Mouse (Mus musculus) right cerebral cortex, postnatal 14 days (tissue): ENCODE results near the gene Prpf38a.

Experiments used
- DNase-seq: peaks from one replicate; pipeline ENCODE4 v3.0.0; 2022

The Prpf38a gene

GRCm38 (mm10) chr4:108578840-108579742 is at the start of gene Prpf38a, which contains the start of gene Orc1:
Gene Prpf38a (minus strand): TSS chr4:108579336.
Gene Orc1 (plus strand): TSS chr4:108579423.
- peak; percentile 95 for DNase-seq

- DNase-seq = no peak
Measured at GRCm38 (mm10) chr4:108627066-108627465, 47.9 kb upstream of the Prpf38a start.

DNA sequence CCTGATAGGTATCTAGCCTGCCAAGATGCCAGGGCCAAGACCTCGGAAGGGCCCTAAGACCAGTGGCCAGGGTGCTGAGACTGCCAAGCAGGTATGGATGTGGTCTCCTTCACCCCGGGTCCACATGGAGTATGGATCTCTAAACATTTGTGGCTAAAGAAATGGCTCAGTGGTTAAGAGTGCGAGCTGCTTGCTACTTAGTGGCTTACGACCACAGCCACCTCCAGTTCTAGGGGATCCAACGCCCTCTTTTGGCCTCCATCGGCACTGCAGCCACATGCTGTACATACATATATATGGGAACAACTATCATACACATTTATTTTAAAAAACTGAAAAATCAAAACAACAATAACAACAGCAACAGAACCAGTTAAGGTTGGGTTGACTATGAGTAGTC is 42.4 kb upstream of the Prpf38a start:
- DNase-seq = no peak

DNA sequence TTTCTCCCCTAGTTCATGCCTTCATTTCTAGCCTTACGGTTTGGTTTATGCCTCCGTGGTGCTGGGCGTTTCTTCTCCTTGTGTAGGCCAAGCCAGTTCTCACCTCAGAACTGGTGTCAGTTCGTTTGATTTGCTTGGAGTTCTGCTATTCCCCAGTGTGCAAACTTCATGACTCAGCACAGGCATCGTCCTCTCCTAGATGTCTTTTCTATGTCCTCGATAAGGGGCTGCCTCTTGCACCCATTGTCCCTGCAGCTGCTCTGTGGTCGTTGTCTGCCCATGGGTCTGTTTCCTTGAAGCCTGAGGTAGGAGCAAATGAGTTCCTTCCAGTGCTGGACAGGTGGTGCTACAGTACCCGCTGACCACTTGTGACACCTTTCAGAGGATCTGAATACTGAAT is 41.4 kb upstream of the Prpf38a start:
- no peak for DNase-seq

DNA sequence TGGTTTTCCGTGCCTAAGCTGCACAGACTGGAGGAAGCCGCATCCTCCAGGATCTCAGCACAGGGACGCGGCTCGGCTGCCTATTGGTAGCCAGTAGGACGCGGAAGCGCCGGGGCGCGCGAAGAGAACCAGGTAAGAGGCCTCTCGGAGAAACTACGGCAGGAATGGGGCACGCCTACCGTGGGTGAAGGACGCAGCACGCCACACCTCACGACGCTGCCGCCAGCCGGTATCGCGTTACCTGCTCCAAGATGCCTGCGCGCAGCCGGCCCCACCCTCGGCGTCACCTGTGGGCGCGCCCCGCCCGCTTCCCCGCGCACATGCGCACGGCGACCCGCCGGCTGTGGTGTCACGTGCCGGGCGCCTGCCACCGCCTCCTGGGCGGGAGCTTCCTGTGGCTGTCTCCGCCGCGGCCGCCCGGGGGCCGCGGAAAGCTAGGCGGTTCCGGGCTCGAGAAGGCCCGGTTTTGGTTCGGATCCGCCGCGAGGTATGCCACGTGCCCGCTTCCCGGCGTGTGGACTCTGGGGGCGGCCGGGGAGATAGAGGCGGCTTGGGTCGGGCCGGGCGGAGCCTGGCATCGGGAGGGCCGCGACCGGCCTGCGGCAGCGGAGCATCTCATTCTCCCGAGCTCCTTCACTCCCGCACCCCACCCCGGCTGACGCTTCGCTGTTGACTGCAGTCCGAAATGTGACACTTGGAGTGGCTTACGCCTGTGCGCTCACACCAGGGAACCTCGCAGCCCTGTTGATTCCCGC is 40.6 kb upstream of the Prpf38a start, which contains the start of gene Cc2d1b:
Gene Cc2d1b, plus strand, starts transcription at position 354 of the 755 bp plus-strand sequence.
- peak; percentile 91 for DNase-seq

GRCm38 (mm10) chr4:108619165-108619564 is 40.0 kb upstream of the Prpf38a start:
- no peak for DNase-seq

- DNase-seq = no peak
Measured at GRCm38 (mm10) chr4:108618586-108618985, 39.5 kb upstream of the Prpf38a start.

GRCm38 (mm10) chr4:108610935-108611334 is 31.8 kb upstream of the Prpf38a start:
- DNase-seq = no peak

GRCm38 (mm10) chr4:108608651-108609050 is 29.5 kb upstream of the Prpf38a start:
- no peak for DNase-seq

GRCm38 (mm10) chr4:108601870-108602269 is 22.7 kb upstream of the Prpf38a start:
- DNase-seq = no peak

DNA sequence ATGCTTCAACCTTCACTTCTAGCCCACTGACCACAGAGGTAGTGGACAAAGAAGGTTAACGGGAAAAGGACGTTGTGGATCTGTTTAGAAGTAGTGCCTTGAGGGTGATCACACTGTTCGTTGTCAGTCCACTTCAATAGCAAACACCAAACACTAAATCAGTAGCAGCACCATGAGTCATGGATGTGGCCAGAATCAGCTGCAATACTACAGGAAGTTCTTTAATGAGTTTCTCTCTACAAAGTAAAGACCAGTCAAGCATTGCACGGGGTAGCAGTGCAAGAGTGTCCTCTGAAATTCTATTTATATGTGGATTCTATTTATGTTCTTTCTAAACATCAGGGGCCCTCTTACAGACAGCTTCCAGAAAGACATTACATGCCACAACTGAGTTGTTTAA is 19.2 kb upstream of the Prpf38a start:
- no peak for DNase-seq

DNA sequence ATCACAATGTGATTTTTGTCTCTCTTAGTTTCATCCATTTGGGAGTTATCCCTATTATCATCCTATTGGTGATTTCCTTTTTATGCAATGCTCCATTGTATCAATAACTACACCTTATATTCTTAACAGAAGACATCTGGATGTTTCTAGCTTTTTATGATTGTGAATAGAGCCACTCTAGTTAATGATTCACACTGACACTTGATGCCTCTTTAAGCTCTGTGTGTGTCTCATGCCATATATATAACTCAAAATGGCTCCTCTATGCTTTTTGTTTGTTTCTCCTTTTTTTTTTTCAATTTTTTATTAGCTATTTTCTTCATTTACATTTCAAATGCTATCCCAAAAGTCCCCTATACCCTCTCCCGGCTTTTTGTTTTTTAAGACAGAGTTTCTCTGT is 16.6 kb upstream of the Prpf38a start:
- DNase-seq = no peak

DNA sequence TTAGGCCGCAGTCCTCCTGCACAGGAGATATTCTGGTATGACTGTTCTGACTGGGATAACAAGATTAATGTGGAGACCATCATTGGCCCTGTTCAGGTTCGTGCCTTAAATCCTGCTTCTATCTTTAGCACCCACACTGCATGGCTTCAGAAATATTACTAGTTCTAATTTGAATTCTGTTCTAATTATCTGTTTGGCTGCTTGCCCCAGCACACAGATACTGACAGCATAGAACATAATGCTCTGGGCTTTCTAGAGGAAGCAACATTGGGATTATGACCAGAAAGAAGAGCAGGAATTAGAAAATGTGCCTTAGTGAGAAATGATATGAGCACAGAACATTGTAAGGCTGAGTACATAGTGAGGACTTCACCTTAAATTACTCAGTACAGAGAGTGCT is 14.2 kb upstream of the Prpf38a start:
- no peak for DNase-seq

GRCm38 (mm10) chr4:108579743-108580411 is 741 bp upstream of the Prpf38a start:
- no peak for DNase-seq

- no peak for DNase-seq
Measured at GRCm38 (mm10) chr4:108572644-108573043, 6.5 kb downstream of the Prpf38a start.

DNA sequence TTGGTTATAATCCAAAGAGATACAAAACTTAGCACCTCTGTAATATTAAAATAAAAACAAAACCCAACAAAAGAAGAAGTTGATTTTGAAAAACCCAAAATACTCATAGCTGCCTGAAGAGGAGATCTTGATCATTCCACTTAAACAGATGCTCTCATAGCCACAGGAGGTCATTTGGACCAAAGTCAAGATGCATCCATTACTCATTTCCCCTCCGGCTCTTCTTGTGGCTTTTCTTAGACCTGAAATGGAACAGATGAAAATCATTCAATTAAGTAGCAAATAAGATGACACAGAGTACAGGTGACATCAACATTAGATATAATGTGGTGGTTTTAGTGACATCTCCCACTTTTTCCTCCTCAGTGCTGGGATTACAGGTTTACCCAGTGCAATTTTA is 14.1 kb downstream of the Prpf38a start:
- DNase-seq = no peak

- no peak for DNase-seq
Measured at GRCm38 (mm10) chr4:108539701-108540100, 39.4 kb downstream of the Prpf38a start.
